Mouse (Mus musculus): ENCODE results near the gene Ndufs2. TPM values are rescaled to one million over a fixed set of nuclear protein-coding genes. Genes with fewer than 3 reads are reported as not detected.

Gene Ndufs2
- polyA plus RNA-seq, 1 experiment from 2014 or later: 280 TPM

GRCm38 (mm10) chr1:171200769-171201168 is 50.4 kb downstream of the Ndufs2 start:
- Histone ChIP-seq H3K4me2 (ENCODE audit: low read length) (no peak overlapping the region), H3K27ac (ENCODE audit: low read depth, low read length) (no peak overlapping the region), H3K9ac (ENCODE audit: low read depth, low read length) (no peak overlapping the region), H3K4me1 (ENCODE audit: control insufficient read depth, insufficient read depth, low read depth, low read length) (0 out of 2 replicates have a peak, but pooled peaks cover 1% of the 10 kb centered on the region), H3K36me3 (ENCODE audit: control insufficient read depth, insufficient read depth, low read length) (no peaks in the 10 kb centered on the region), H3K4me3 (ENCODE audit: low read length) (no peak overlapping the region), H3K27me3 (replicated peaks; ENCODE audit: control insufficient read depth, insufficient read depth, low read length) (peaks cover 6% of the 10 kb centered on the region; the same call in 1 of the 2 replicates), H3K9me3 (ENCODE audit: control insufficient read depth, low read length) (no peaks in the 10 kb centered on the region)
- WGBS: 94% methylated on average over 1 of the region's 1 CpGs
- no peak for ATAC-seq

DNA sequence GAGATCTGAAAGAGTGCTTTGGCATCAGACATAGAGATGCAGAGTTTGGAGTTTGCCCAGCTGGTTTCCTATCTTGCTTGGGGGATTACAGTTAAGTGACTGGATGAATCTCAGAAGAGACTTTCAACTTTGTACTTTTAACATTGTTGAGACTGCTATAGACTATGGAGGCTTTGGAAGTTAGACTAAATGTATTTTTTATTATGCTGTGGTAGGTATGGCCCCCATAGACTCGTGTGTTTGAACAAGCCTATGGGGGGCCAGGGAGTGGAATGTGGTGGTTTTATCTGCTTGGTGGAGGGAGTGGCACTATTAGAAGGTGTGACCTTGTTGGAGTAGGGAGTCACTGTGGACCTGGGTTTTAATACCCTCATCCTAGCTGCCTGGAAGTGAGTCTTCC is 51.7 kb downstream of the Ndufs2 start:
- Histone ChIP-seq H3K27me3 (replicated peaks; ENCODE audit: control insufficient read depth, insufficient read depth, low read length) (peaks cover 6% of the 10 kb centered on the region; the same call in 1 of the 2 replicates), H3K9ac (ENCODE audit: low read depth, low read length) (no peak overlapping the region), H3K4me2 (ENCODE audit: low read length) (no peak overlapping the region), H3K4me1 (ENCODE audit: control insufficient read depth, insufficient read depth, low read depth, low read length) (peaks cover 8% of the 10 kb centered on the region), H3K27ac (ENCODE audit: low read depth, low read length) (no peak overlapping the region), H3K9me3 (ENCODE audit: control insufficient read depth, low read length) (no peaks in the 10 kb centered on the region), H3K36me3 (ENCODE audit: control insufficient read depth, insufficient read depth, low read length) (no peaks in the 10 kb centered on the region), H3K4me3 (ENCODE audit: low read length) (no peak overlapping the region)
- no peak for ATAC-seq
- 57% methylated on average over 1 of the region's 1 CpGs for WGBS

DNA sequence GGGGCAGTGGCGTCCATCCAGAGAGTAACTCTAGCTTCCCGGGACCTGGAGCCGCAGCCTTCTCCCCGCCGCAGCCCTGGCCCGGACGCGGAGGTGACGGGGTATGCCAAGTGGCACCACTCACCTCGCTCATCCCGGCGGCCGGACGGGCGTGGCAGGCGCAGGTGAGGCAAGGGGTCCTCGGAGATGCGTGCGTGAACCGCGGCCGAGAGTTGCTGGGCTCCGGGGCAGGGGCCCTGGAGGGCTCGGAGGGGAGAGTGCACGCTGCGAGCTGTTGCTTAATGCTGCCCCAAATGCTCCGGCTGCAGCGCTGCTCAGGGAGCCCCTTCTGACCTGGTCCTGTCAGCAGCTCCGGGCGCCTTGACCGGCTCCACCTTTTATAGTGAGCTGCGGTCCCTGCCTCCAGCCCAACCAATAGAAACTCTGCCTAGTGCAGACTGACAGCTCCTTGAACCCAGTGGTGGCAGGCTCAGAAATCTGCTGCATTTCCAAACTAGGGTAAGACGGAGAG is 55.2 kb downstream of the Ndufs2 start, which contains the start of gene Pcp4l1:
Pcp4l1 (minus strand) TSS at position 382 of the 511 bp plus-strand sequence.
- Histone ChIP-seq H3K4me3 (ENCODE audit: low read length) (peak within 1 kb of the TSS; percentile 63), H3K4me2 (ENCODE audit: low read length) (peak within 1 kb of the TSS; percentile 96), H3K27me3 (replicated peaks; ENCODE audit: control insufficient read depth, insufficient read depth, low read length) (peaks cover 6% of the 10 kb centered on the region; the same call in 1 of the 2 replicates), H3K9me3 (ENCODE audit: control insufficient read depth, low read length) (no peaks in the 10 kb centered on the region), H3K4me1 (ENCODE audit: control insufficient read depth, insufficient read depth, low read depth, low read length) (peaks cover 18% of the 10 kb centered on the region), H3K36me3 (ENCODE audit: control insufficient read depth, insufficient read depth, low read length) (no peaks in the 10 kb centered on the region), H3K9ac (ENCODE audit: low read depth, low read length) (peak within 1 kb of the TSS; percentile 66), H3K27ac (ENCODE audit: low read depth, low read length) (no peak within 1 kb of the TSS; the same call in 1 of the 2 replicates)
- WGBS: under 1% methylated on average over 33 of the region's 33 CpGs
- peak; percentile 89 for ATAC-seq

GRCm38 (mm10) chr1:171195046-171195822 is 56.0 kb downstream of the Ndufs2 start:
- H3K27ac ChIP-seq (ENCODE audit: low read depth, low read length): no peak overlapping the region; the same call in 1 of the 2 replicates
- H3K9ac ChIP-seq (ENCODE audit: low read depth, low read length): peak overlapping the region; percentile 66
- H3K36me3 ChIP-seq (ENCODE audit: control insufficient read depth, insufficient read depth, low read length): no peaks in the 10 kb centered on the region
- H3K9me3 ChIP-seq (ENCODE audit: control insufficient read depth, low read length): no peaks in the 10 kb centered on the region
- WGBS: 5% methylated on average over 20 of the region's 20 CpGs
- H3K4me2 ChIP-seq (ENCODE audit: low read length): peak overlapping the region; percentile 96
- H3K4me3 ChIP-seq (ENCODE audit: low read length): peak overlapping the region; percentile 63
- ATAC-seq: no peak
- H3K4me1 ChIP-seq (ENCODE audit: control insufficient read depth, insufficient read depth, low read depth, low read length): peaks cover 18% of the 10 kb centered on the region
- H3K27me3 ChIP-seq (replicated peaks; ENCODE audit: control insufficient read depth, insufficient read depth, low read length): peaks cover 6% of the 10 kb centered on the region; the same call in 1 of the 2 replicates

DNA sequence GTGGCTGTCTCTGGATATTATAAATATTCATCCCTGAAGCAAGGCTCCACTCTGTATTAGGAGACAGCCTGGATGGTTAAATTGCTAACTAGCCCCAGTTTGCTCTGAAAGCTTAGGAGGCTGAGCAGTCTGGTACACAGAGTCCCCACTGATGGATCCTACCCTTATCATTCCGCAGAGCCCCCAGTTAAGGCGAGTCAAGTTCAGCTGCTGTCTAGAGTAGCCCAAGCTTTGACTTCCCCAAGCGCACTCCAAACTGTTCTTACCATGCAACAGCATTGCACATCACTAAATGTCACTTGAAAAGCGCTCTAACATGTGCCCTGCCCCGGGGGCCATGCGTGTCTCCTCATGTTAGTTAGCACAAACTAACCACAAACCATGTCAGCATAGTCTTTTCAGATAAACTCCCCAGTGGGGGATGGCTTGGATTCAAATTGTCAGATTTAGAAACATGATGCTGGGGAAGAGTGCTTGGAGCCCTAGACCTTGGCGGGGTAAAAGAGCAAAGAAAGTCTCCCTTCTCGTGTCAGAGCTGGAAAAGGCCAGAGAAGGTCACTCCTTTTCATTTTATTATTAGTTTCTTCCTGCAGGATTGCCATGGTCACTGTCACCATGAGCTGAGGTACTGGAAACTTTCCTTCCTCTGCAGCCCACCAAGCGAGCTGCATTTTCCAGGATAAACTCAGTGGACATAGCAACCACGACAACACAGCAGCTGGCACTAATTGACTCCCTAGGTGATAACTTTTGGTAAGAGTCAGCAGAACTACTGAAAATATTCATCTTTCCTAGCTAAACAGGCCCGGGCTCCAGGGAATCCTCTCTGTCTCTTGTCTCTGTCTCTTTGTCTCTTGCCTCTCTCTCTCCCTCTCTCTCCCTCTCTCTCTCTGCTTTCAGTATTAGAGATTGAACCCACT is 57.0 kb downstream of the Ndufs2 start:
- Histone ChIP-seq H3K36me3 (ENCODE audit: control insufficient read depth, insufficient read depth, low read length) (no peaks in the 10 kb centered on the region), H3K4me1 (ENCODE audit: control insufficient read depth, insufficient read depth, low read depth, low read length) (peaks cover 19% of the 10 kb centered on the region), H3K9ac (ENCODE audit: low read depth, low read length) (no peak overlapping the region), H3K9me3 (ENCODE audit: control insufficient read depth, low read length) (no peaks in the 10 kb centered on the region), H3K4me3 (ENCODE audit: low read length) (peak overlapping the region; percentile 1; the same call in 1 of the 2 replicates), H3K27ac (ENCODE audit: low read depth, low read length) (no peak overlapping the region), H3K4me2 (ENCODE audit: low read length) (peak overlapping the region; percentile 58; the same call in 1 of the 2 replicates), H3K27me3 (replicated peaks; ENCODE audit: control insufficient read depth, insufficient read depth, low read length) (peaks cover 6% of the 10 kb centered on the region; the same call in 1 of the 2 replicates)
- WGBS: 27% methylated on average over 11 of the region's 11 CpGs
- no peak for ATAC-seq

DNA sequence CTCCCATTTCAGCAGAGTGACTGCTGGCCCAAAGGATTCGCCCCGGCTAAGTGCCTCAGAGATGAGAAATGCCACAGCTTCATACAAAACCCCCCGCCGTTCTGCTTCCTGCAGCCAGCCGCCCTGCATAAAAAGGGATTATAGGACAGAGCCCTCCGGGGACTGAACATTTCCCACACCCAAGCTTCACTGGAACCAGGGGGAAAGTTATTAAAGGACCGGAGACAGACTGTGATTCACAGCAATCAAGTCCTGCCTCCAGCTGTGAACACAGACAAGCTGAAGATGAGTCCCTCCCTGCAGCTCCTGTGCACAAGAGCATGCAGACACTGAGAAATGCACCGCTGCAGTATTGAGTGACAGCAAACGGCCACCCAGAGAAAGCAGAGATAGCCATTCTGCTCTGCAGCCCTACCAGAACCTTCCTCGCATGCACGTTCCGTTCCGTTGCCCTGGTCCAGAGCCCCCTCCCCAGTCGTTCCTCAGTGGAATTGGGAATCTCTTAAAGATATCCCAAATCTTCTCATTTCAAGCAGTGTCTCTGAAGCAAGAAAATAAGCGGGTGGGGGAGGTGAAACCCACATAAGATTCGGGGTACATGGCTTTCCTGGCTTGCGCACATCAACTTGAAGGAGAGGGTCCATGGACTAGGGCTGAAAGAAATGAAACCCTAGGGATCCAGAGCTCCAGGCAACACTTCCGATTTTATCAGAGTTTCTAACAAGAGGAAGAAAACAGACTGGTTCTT is 57.9 kb downstream of the Ndufs2 start:
- Histone ChIP-seq H3K4me2 (ENCODE audit: low read length) (peak overlapping the region; percentile 58), H3K4me1 (ENCODE audit: control insufficient read depth, insufficient read depth, low read depth, low read length) (peaks cover 23% of the 10 kb centered on the region)
- ATAC-seq: peak; percentile 21; the same call in 1 of the 2 replicates

DNA sequence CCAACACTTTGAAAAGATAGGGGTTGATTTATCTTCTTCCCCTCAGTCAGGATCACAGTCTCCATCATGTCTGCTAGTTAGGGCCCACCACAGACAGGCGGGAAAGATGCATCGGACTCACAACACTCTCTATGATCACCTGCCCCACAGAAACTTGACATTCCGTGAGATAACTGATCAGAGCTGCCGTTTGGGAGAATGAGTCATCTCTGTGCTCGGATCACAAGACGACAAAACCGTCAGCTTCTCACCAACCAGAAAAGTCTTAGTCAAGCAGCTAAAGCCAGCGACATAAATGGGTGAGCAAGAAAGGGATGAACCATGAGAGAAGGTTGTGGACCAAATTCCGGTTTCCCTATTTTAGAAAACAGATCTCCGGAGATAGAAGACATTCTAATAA is 58.9 kb downstream of the Ndufs2 start:
- Histone ChIP-seq H3K36me3 (ENCODE audit: control insufficient read depth, insufficient read depth, low read length) (no peaks in the 10 kb centered on the region), H3K9me3 (ENCODE audit: control insufficient read depth, low read length) (no peaks in the 10 kb centered on the region), H3K4me3 (ENCODE audit: low read length) (no peak overlapping the region), H3K4me2 (ENCODE audit: low read length) (no peak overlapping the region), H3K27me3 (replicated peaks; ENCODE audit: control insufficient read depth, insufficient read depth, low read length) (peaks cover 4% of the 10 kb centered on the region; the same call in 1 of the 2 replicates), H3K27ac (ENCODE audit: low read depth, low read length) (no peak overlapping the region), H3K4me1 (ENCODE audit: control insufficient read depth, insufficient read depth, low read depth, low read length) (peaks cover 23% of the 10 kb centered on the region), H3K9ac (ENCODE audit: low read depth, low read length) (no peak overlapping the region)
- 55% methylated on average over 10 of the region's 10 CpGs for WGBS
- ATAC-seq: no peak

More for the DNA sequence above, 57.9 kb downstream of the Ndufs2 start:
- Histone ChIP-seq H3K9me3 (ENCODE audit: control insufficient read depth, low read length) (no peaks in the 10 kb centered on the region), H3K4me3 (ENCODE audit: low read length) (peak overlapping the region; percentile 32), H3K9ac (ENCODE audit: low read depth, low read length) (peak overlapping the region; percentile 30; the same call in 1 of the 2 replicates), H3K27me3 (replicated peaks; ENCODE audit: control insufficient read depth, insufficient read depth, low read length) (peaks cover 6% of the 10 kb centered on the region; the same call in 1 of the 2 replicates), H3K27ac (ENCODE audit: low read depth, low read length) (peak overlapping the region; percentile 30), H3K36me3 (ENCODE audit: control insufficient read depth, insufficient read depth, low read length) (no peaks in the 10 kb centered on the region)
- 3% methylated on average over 18 of the region's 18 CpGs for WGBS

GRCm38 (mm10) chr1:171190832-171191231 is 60.4 kb downstream of the Ndufs2 start:
- Histone ChIP-seq H3K4me3 (ENCODE audit: low read length) (no peak overlapping the region), H3K27me3 (replicated peaks; ENCODE audit: control insufficient read depth, insufficient read depth, low read length) (peaks cover 1% of the 10 kb centered on the region; the same call in 1 of the 2 replicates), H3K9me3 (ENCODE audit: control insufficient read depth, low read length) (no peaks in the 10 kb centered on the region), H3K27ac (ENCODE audit: low read depth, low read length) (no peak overlapping the region), H3K4me1 (ENCODE audit: control insufficient read depth, insufficient read depth, low read depth, low read length) (peaks cover 22% of the 10 kb centered on the region), H3K9ac (ENCODE audit: low read depth, low read length) (no peak overlapping the region), H3K36me3 (ENCODE audit: control insufficient read depth, insufficient read depth, low read length) (no peaks in the 10 kb centered on the region), H3K4me2 (ENCODE audit: low read length) (no peak overlapping the region)
- no peak for ATAC-seq
- 94% methylated on average over 9 of the region's 9 CpGs for WGBS

Data from hindbrain, embryonic 16.5 days (tissue).